15 mouse cellular contexts compared by ENCODE assay signal in the genomic region with DNA sequence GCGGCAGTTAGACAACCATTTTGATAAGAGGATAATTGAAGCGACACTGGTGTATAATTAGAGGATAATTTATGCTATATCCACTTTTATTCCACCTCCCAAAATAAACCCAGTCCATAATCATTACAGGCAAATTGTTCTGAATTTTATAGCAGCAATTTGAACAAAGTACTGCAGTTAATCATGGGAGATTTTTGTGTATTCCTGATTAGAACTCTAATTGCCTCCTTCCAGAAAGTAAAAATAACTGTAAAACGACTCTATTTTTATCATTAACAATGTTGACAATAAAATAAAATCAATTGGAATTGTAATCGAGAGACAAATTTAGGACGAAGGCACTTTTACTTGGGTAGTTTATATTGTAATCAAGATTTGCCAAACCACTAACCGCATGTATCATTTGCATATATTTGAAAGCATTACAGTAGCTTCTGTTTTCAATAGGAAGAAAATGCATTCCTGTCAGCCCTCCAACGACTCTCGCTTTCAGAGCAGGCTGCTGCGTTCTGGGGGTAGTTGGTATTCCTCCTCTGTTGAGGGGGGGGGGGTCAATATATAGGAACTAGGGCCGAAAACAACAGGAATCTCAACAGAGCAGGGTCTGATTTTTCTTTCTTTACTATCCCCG. TPM values are rescaled to one million over a fixed set of nuclear protein-coding genes. Genes with fewer than 3 reads are reported as not detected.
DNase-seq lines count a peak whose midpoint lies in the region; ATAC-seq lines count a peak whose summit lies in the region.
"Had no signal": no experiment of that assay in that cellular context is flagged by ENCODE, and none has a peak within 500 bp of the region (broad histone marks: within the 10 kb centered on the region; RNA-seq: fewer than 3 reads in every experiment).

No protein-coding gene starts in this region.

- H3K4me2 ChIP-seq in heart, embryonic 11.5 days, result peak overlapping the region; percentile 96; the same call in 1 of the 2 replicates
- H3K4me2 ChIP-seq in midbrain, embryonic 11.5 days, result no peak overlapping the region
- peak overlapping the region; percentile 65 for H3K4me2 ChIP-seq in forebrain, embryonic 14.5 days (ENCODE audit: low read length)

- H3K36me3 ChIP-seq in heart, embryonic 11.5 days (ENCODE audit: control insufficient read depth, insufficient read depth, low read length), result no peaks in the 10 kb centered on the region
- H3K36me3 ChIP-seq in midbrain, embryonic 10.5 days, result no peaks in the 10 kb centered on the region
- no peaks in the 10 kb centered on the region for H3K36me3 ChIP-seq in midbrain, embryonic 11.5 days (ENCODE audit: control insufficient read depth, insufficient read depth, low read length)
- H3K36me3 ChIP-seq in forebrain, embryonic 14.5 days (ENCODE audit: control insufficient read depth, insufficient read depth, low read length), result no peaks in the 10 kb centered on the region
- H3K36me3 ChIP-seq: G1E; stomach, embryonic 15.5 days had no signal

- ATAC-seq in heart, embryonic 11.5 days (replicated peaks; ENCODE audit: insufficient number of reproducible peaks, low FRiP score, low TSS enrichment), result no peak
- ATAC-seq in midbrain, embryonic 11.5 days (ENCODE audit: low FRiP score), result no peak
- peak; percentile 33 for ATAC-seq in forebrain, embryonic 14.5 days
- ATAC-seq: activated CD4-positive, CD25-positive, alpha-beta regulatory T cell, adult 4 months had no signal

- no peak overlapping the region for H3K9ac ChIP-seq in heart, embryonic 11.5 days (ENCODE audit: low read depth, low read length)
- no peak overlapping the region for H3K9ac ChIP-seq in midbrain, embryonic 11.5 days (ENCODE audit: low read length)
- H3K9ac ChIP-seq in forebrain, embryonic 14.5 days (ENCODE audit: low read length), result peak overlapping the region; percentile 86
- H3K9ac ChIP-seq: stomach, embryonic 15.5 days had no signal

- WGBS in heart, embryonic 11.5 days (ENCODE audit: insufficient replicate concordance), result 5% methylated on average over 11 of the region's 11 CpGs
- WGBS in midbrain, embryonic 10.5 days, result 3% methylated on average over 11 of the region's 11 CpGs
- WGBS in midbrain, embryonic 11.5 days, result 3% methylated on average over 11 of the region's 11 CpGs
- WGBS in forebrain, embryonic 14.5 days, result 2% methylated on average over 11 of the region's 11 CpGs

- H3K4me1 ChIP-seq in heart, embryonic 11.5 days (ENCODE audit: control insufficient read depth, insufficient read depth, low read length), result peaks cover 21% of the 10 kb centered on the region
- peaks cover 45% of the 10 kb centered on the region for H3K4me1 ChIP-seq in midbrain, embryonic 10.5 days
- H3K4me1 ChIP-seq in midbrain, embryonic 11.5 days (ENCODE audit: control insufficient read depth, insufficient read depth, low read length), result peaks cover 9% of the 10 kb centered on the region
- H3K4me1 ChIP-seq in forebrain, embryonic 14.5 days (ENCODE audit: control insufficient read depth, insufficient read depth, low read length), result no peaks in the 10 kb centered on the region; the same call in 1 of the 2 replicates

- H3K27ac ChIP-seq in heart, embryonic 11.5 days (ENCODE audit: low read depth, low read length), result no peak overlapping the region
- H3K27ac ChIP-seq in midbrain, embryonic 10.5 days (replicated peaks), result no peak overlapping the region
- no peak overlapping the region for H3K27ac ChIP-seq in midbrain, embryonic 11.5 days (ENCODE audit: low read depth, low read length)
- peak overlapping the region; percentile 98 for H3K27ac ChIP-seq in forebrain, embryonic 14.5 days (ENCODE audit: low read depth, low read length)
- H3K27ac ChIP-seq: macrophage; stomach, embryonic 15.5 days had no signal

- peaks cover 81% of the 10 kb centered on the region for H3K27me3 ChIP-seq in heart, embryonic 11.5 days (ENCODE audit: control insufficient read depth, insufficient read depth, low read length)
- peaks cover 100% of the 10 kb centered on the region for H3K27me3 ChIP-seq in midbrain, embryonic 10.5 days (ENCODE audit: low read depth, poor library complexity, severe bottlenecking)
- peaks cover 94% of the 10 kb centered on the region for H3K27me3 ChIP-seq in midbrain, embryonic 11.5 days (ENCODE audit: control insufficient read depth, insufficient read depth, low read length)
- H3K27me3 ChIP-seq in forebrain, embryonic 14.5 days (replicated peaks; ENCODE audit: control insufficient read depth, insufficient read depth, low read length), result peaks cover 50% of the 10 kb centered on the region

- H3K9me3 ChIP-seq in heart, embryonic 11.5 days (replicated peaks; ENCODE audit: control insufficient read depth, low read length), result no peaks in the 10 kb centered on the region
- H3K9me3 ChIP-seq in midbrain, embryonic 10.5 days (replicated peaks), result no peaks in the 10 kb centered on the region
- no peaks in the 10 kb centered on the region for H3K9me3 ChIP-seq in midbrain, embryonic 11.5 days (ENCODE audit: control insufficient read depth, low read length)
- no peaks in the 10 kb centered on the region for H3K9me3 ChIP-seq in forebrain, embryonic 14.5 days (replicated peaks; ENCODE audit: control insufficient read depth, low read length)
- H3K9me3 ChIP-seq: G1E; stomach, embryonic 15.5 days had no signal

- intact Hi-C loops in heart, postnatal 14 days (cut with DNase I), result loop anchor here (10.0 kb wide), 2 partner anchors 397 to 567 kb away; no protein-coding TSS in a partner anchor

- H3K4me3 ChIP-seq in heart, embryonic 11.5 days (ENCODE audit: low read depth, low read length), result peak overlapping the region; percentile 55; the same call in 1 of the 2 replicates
- peak overlapping the region; percentile 58; the same call in 1 of the 2 replicates for H3K4me3 ChIP-seq in midbrain, embryonic 10.5 days
- H3K4me3 ChIP-seq in midbrain, embryonic 11.5 days (ENCODE audit: low read depth, low read length), result no peak overlapping the region
- peak overlapping the region; percentile 50 for H3K4me3 ChIP-seq in forebrain, embryonic 14.5 days (ENCODE audit: low read depth, low read length)

- no peak for DNase-seq in heart, postnatal 14 days
- DNase-seq in midbrain, embryonic 10.5 days (ENCODE audit: low spot score), result no peak
- DNase-seq in midbrain, embryonic 11.5 days (ENCODE audit: low spot score, missing footprints), result no peak
- peak; percentile 79 for DNase-seq in forebrain, embryonic 14.5 days (ENCODE audit: low spot score)
- DNase-seq in retina, embryonic 14.5 days (ENCODE audit: low spot score), result peak; percentile 17
- DNase-seq in spleen, adult 12 weeks (ENCODE audit: low spot score), result no peak
- no peak for DNase-seq in kidney, adult 8-10 months

RNA-seq across cellular contexts. Expression of a gene that starts 1.2 kb away (rescaled TPM):
- polyA plus RNA-seq in heart, embryonic 11.5 days (2014; fragmentation: Nextera tagmentation; extraction: Ambion mirVana), result 0.47 TPM in 1 of 2 replicates, not detected in the other
- not detected for total RNA-seq in heart, postnatal 14 days (2021)
- polyA plus RNA-seq in midbrain, embryonic 10.5 days (2016; fragmentation: Nextera tagmentation; extraction: Ambion mirVana), result 0.48 and 0.79 TPM in 2 replicates
- 0.33 and 0.81 TPM in 2 replicates for polyA plus RNA-seq in midbrain, embryonic 11.5 days (2014; fragmentation: Nextera tagmentation; extraction: Ambion mirVana)
- 4.4 and 5.8 TPM in 2 replicates for polyA plus RNA-seq in forebrain, embryonic 14.5 days (2014; fragmentation: Nextera tagmentation; extraction: Ambion mirVana)
- total RNA-seq: hematopoietic stem cell, adult 5-6 weeks had no signal
- polyA plus RNA-seq: activated CD4-positive, CD25-positive, alpha-beta regulatory T cell, adult 4 months; G1E; kidney, embryonic 16.5 days; liver, embryonic 11.5 days; macrophage had no signal

RNA-seq across cellular contexts. Expression of a gene that starts 20.0 kb away (rescaled TPM):
- polyA plus RNA-seq in heart, embryonic 11.5 days (2014; fragmentation: Nextera tagmentation; extraction: Ambion mirVana), result 0.93 and 1.2 TPM in 2 replicates
- total RNA-seq in heart, postnatal 14 days (2021), result under 1 TPM in 1 of 2 experiments, not detected in 1; 0.41 TPM
- polyA plus RNA-seq in midbrain, embryonic 10.5 days (2016; fragmentation: Nextera tagmentation; extraction: Ambion mirVana), result 4.5 and 8.9 TPM in 2 replicates
- 5.2 and 7.7 TPM in 2 replicates for polyA plus RNA-seq in midbrain, embryonic 11.5 days (2014; fragmentation: Nextera tagmentation; extraction: Ambion mirVana)
- 55.7 and 77.2 TPM in 2 replicates for polyA plus RNA-seq in forebrain, embryonic 14.5 days (2014; fragmentation: Nextera tagmentation; extraction: Ambion mirVana)
- total RNA-seq: G1E; hematopoietic stem cell, adult 5-6 weeks had no signal
- polyA plus RNA-seq: activated CD4-positive, CD25-positive, alpha-beta regulatory T cell, adult 4 months; G1E; macrophage had no signal

Comparison
In these comparisons a context has a peak if more than half of its experiments do, and no peak if none do; other contexts are left out.
1. DNase-seq: peak in forebrain, embryonic 14.5 days (single experiment) and retina, embryonic 14.5 days (single experiment); none in heart, postnatal 14 days (0 of 2), midbrain, embryonic 10.5 days (single experiment), midbrain, embryonic 11.5 days (single experiment), spleen, adult 12 weeks (single experiment) and kidney, adult 8-10 months (0 of 2).